ENCODE assay signal across 8 mouse cellular contexts in genomic region chr2:131955264-131955663, GRCm38 (mm10). TPM values are rescaled to one million over a fixed set of nuclear protein-coding genes. Genes with fewer than 3 reads are reported as not detected.
DNase-seq lines count a peak whose midpoint lies in the region; ATAC-seq and TF ChIP-seq lines count a peak whose summit lies in the region.

No protein-coding gene starts in this region.

- no peak for TF ChIP-seq POLR2A in small intestine, adult 2 months (IDR thresholded peaks at IDR 0.05; ENCODE audit: low read depth, low read length)

- TF ChIP-seq CTCF in forebrain, postnatal 0 days (IDR thresholded peaks at IDR 0.05; ENCODE audit: low read depth), result no peak
- TF ChIP-seq CTCF in lung, postnatal 0 days (IDR thresholded peaks at IDR 0.05), result no peak
- TF ChIP-seq CTCF in small intestine, adult 2 months (IDR thresholded peaks at IDR 0.05; ENCODE audit: extremely low read depth, insufficient read length, insufficient replicate concordance, low read depth, low read length), result no peak

- no peaks in the 10 kb centered on the region for H3K9me3 ChIP-seq in forebrain, postnatal 0 days (ENCODE audit: low read length)
- H3K9me3 ChIP-seq in kidney, embryonic 14.5 days (ENCODE audit: control insufficient read depth, low read length), result no peaks in the 10 kb centered on the region
- H3K9me3 ChIP-seq in lung, postnatal 0 days (ENCODE audit: low read length), result no peaks in the 10 kb centered on the region

- peak; percentile 29; the same call in 1 of the 2 replicates for TF ChIP-seq EP300 in lung, postnatal 0 days (IDR thresholded peaks at IDR 0.05)

- ATAC-seq in activated CD4-positive, CD25-positive, alpha-beta regulatory T cell, adult 4 months, result peak; percentile 58
- peak; percentile 80 for ATAC-seq in forebrain, postnatal 0 days
- no peak for ATAC-seq in kidney, embryonic 14.5 days (ENCODE audit: low FRiP score, low TSS enrichment)
- ATAC-seq in lung, postnatal 0 days, result peak; percentile 83

- no peaks in the 10 kb centered on the region for H3K27me3 ChIP-seq in forebrain, postnatal 0 days (ENCODE audit: insufficient read depth, low read length)
- peaks cover 19% of the 10 kb centered on the region; the same call in 1 of the 2 replicates for H3K27me3 ChIP-seq in kidney, embryonic 14.5 days (ENCODE audit: control insufficient read depth, insufficient read depth, low read length)
- no peaks in the 10 kb centered on the region; the same call in 1 of the 2 replicates for H3K27me3 ChIP-seq in lung, postnatal 0 days (replicated peaks; ENCODE audit: insufficient read depth, low read length)
- H3K27me3 ChIP-seq in small intestine, adult 2 months (ENCODE audit: control insufficient read depth, insufficient read depth, low read length), result peaks cover 7% of the 10 kb centered on the region; the same call in 1 of the 2 replicates

- H3K27ac ChIP-seq in forebrain, postnatal 0 days (ENCODE audit: low read depth, low read length), result no peak overlapping the region
- H3K27ac ChIP-seq in kidney, embryonic 14.5 days (ENCODE audit: low read depth, low read length), result no peak overlapping the region
- H3K27ac ChIP-seq in lung, postnatal 0 days (ENCODE audit: low read length), result no peak overlapping the region
- no peak overlapping the region for H3K27ac ChIP-seq in small intestine, adult 2 months (ENCODE audit: insufficient read depth, low read depth, low read length)

- peak overlapping the region; percentile 36 for H3K4me3 ChIP-seq in forebrain, postnatal 0 days (ENCODE audit: low read depth, low read length)
- peak overlapping the region; percentile 8; the same call in 1 of the 2 replicates for H3K4me3 ChIP-seq in kidney, embryonic 14.5 days (ENCODE audit: low read length)
- H3K4me3 ChIP-seq in lung, postnatal 0 days (ENCODE audit: low read depth, low read length), result peak overlapping the region; percentile 20
- peak overlapping the region; percentile 15 for H3K4me3 ChIP-seq in small intestine, adult 2 months (ENCODE audit: low read depth, low read length)

- H3K36me3 ChIP-seq in forebrain, postnatal 0 days (ENCODE audit: insufficient read depth), result no peaks in the 10 kb centered on the region
- no peaks in the 10 kb centered on the region for H3K36me3 ChIP-seq in kidney, embryonic 14.5 days (ENCODE audit: control insufficient read depth, insufficient read depth, low read length)
- H3K36me3 ChIP-seq in lung, postnatal 0 days (ENCODE audit: insufficient read depth, low read length), result no peaks in the 10 kb centered on the region
- no peaks in the 10 kb centered on the region for H3K36me3 ChIP-seq in small intestine, adult 2 months (ENCODE audit: control insufficient read depth, insufficient read depth, low read length)

- WGBS in forebrain, postnatal 0 days, result 7% methylated on average over 17 of the region's 17 CpGs
- 5% methylated on average over 17 of the region's 17 CpGs for WGBS in kidney, embryonic 14.5 days
- WGBS in lung, postnatal 0 days, result 5% methylated on average over 17 of the region's 17 CpGs
- WGBS in small intestine, adult 2 months, result 3% methylated on average over 17 of the region's 17 CpGs

- H3K9ac ChIP-seq in forebrain, postnatal 0 days, result peak overlapping the region; percentile 14; the same call in 1 of the 2 replicates
- no peak overlapping the region for H3K9ac ChIP-seq in kidney, embryonic 14.5 days (ENCODE audit: low read depth, low read length)
- H3K9ac ChIP-seq in lung, postnatal 0 days (replicated peaks; ENCODE audit: low read depth), result no peak overlapping the region

- DNase-seq in adrenal gland, adult 18-20 months (ENCODE audit: low spot score in 2 of 2), result peak; percentile 35 to 46
- no peak for DNase-seq in adrenal gland, postnatal 4 days (ENCODE audit: low spot score in 2 of 2)
- peak; percentile 61 for DNase-seq in forebrain, postnatal 0 days
- peak; percentile 91 for DNase-seq in lung, postnatal 0 days (ENCODE audit: low spot score)
- DNase-seq in layer of hippocampus, adult 8-10 months (ENCODE audit: low spot score in 2 of 2), result no peak

- peak overlapping the region; percentile 63 for H3K4me2 ChIP-seq in forebrain, postnatal 0 days (ENCODE audit: low read depth)
- peak overlapping the region; percentile 40 for H3K4me2 ChIP-seq in kidney, embryonic 14.5 days (replicated peaks; ENCODE audit: low read depth, low read length)
- peak overlapping the region; percentile 50 for H3K4me2 ChIP-seq in lung, postnatal 0 days (replicated peaks; ENCODE audit: low read depth, low read length)

- no peaks in the 10 kb centered on the region for H3K4me1 ChIP-seq in forebrain, postnatal 0 days (ENCODE audit: insufficient read depth)
- peaks cover 7% of the 10 kb centered on the region; the same call in 1 of the 2 replicates for H3K4me1 ChIP-seq in kidney, embryonic 14.5 days (ENCODE audit: control insufficient read depth, insufficient read depth, low read length)
- H3K4me1 ChIP-seq in lung, postnatal 0 days (ENCODE audit: insufficient read depth, low read depth, low read length), result peaks cover 11% of the 10 kb centered on the region; the same call in 1 of the 2 replicates
- peaks cover 9% of the 10 kb centered on the region; the same call in 1 of the 2 replicates for H3K4me1 ChIP-seq in small intestine, adult 2 months (ENCODE audit: control insufficient read depth, insufficient read depth, insufficient read length, low read length)

RNA-seq across cellular contexts. Expression of gene Prnd, which starts 4.6 kb away (rescaled TPM):
- total RNA-seq in adrenal gland, adult 18-20 months (2021), result under 1 TPM in 1 of 2 experiments, not detected in 1; 0.67 TPM
- 1 to 10 TPM; 8.4 to 9.0 TPM for total RNA-seq in adrenal gland, postnatal 4 days (2021)
- polyA plus RNA-seq in activated CD4-positive, CD25-positive, alpha-beta regulatory T cell, adult 4 months (2017; shearing (Covaris generic)), result under 1 TPM; 0.11 to 0.36 TPM
- total RNA-seq in forebrain, postnatal 0 days (2014; rRNA removed), result 3.5 and 4.4 TPM in 2 replicates
- 6.0 and 6.2 TPM in 2 replicates for polyA plus RNA-seq in forebrain, postnatal 0 days (2015; fragmentation: Nextera tagmentation; extraction: Ambion mirVana)
- polyA plus RNA-seq in kidney, embryonic 14.5 days (2014; fragmentation: Nextera tagmentation; extraction: Ambion mirVana), result 17.6 and 17.9 TPM in 2 replicates
- polyA plus RNA-seq in lung, postnatal 0 days (2015; fragmentation: Nextera tagmentation; extraction: Ambion mirVana), result 3.5 and 6.0 TPM in 2 replicates
- 0.46 and 0.99 TPM in 2 replicates for polyA plus RNA-seq in small intestine, adult 2 months (2012; rRNA removed)
- under 1 TPM in 2 of 4 experiments, not detected in 2; 0.13 to 0.19 TPM for total RNA-seq in layer of hippocampus, adult 8-10 months (2022)

RNA-seq across cellular contexts. Expression of gene Prn, which starts 45.5 kb away (rescaled TPM):
- total RNA-seq in adrenal gland, adult 18-20 months (2021), result not detected
- total RNA-seq in adrenal gland, postnatal 4 days (2021), result not detected
- polyA plus RNA-seq in activated CD4-positive, CD25-positive, alpha-beta regulatory T cell, adult 4 months (2017; shearing (Covaris generic)), result not detected
- total RNA-seq in forebrain, postnatal 0 days (2014; rRNA removed), result 0.76 TPM in 1 of 2 replicates, not detected in the other
- polyA plus RNA-seq in forebrain, postnatal 0 days (2015; fragmentation: Nextera tagmentation; extraction: Ambion mirVana), result 0.33 TPM in 1 of 2 replicates, not detected in the other
- polyA plus RNA-seq in kidney, embryonic 14.5 days (2014; fragmentation: Nextera tagmentation; extraction: Ambion mirVana), result not detected in 2 replicates
- not detected in 2 replicates for polyA plus RNA-seq in lung, postnatal 0 days (2015; fragmentation: Nextera tagmentation; extraction: Ambion mirVana)
- polyA plus RNA-seq in small intestine, adult 2 months (2012; rRNA removed), result not detected in 2 replicates
- under 1 TPM in 1 of 4 experiments, not detected in 3; 0.11 TPM for total RNA-seq in layer of hippocampus, adult 8-10 months (2022)

RNA-seq across cellular contexts. Expression of gene Prnp, which starts 45.5 kb away (rescaled TPM):
- 100 to 1,000 TPM in 1 of 2 experiments, 10 to 100 TPM in 1; 99.2 to 163 TPM for total RNA-seq in adrenal gland, adult 18-20 months (2021)
- 10 to 100 TPM; 69.2 to 71.6 TPM for total RNA-seq in adrenal gland, postnatal 4 days (2021)
- polyA plus RNA-seq in activated CD4-positive, CD25-positive, alpha-beta regulatory T cell, adult 4 months (2017; shearing (Covaris generic)), result 10 to 100 TPM in 1 of 2 experiments, 1 to 10 TPM in 1; 7.7 to 12.0 TPM
- 352 and 356 TPM in 2 replicates for total RNA-seq in forebrain, postnatal 0 days (2014; rRNA removed)
- 353 and 423 TPM in 2 replicates for polyA plus RNA-seq in forebrain, postnatal 0 days (2015; fragmentation: Nextera tagmentation; extraction: Ambion mirVana)
- polyA plus RNA-seq in kidney, embryonic 14.5 days (2014; fragmentation: Nextera tagmentation; extraction: Ambion mirVana), result 23.1 and 23.9 TPM in 2 replicates
- polyA plus RNA-seq in lung, postnatal 0 days (2015; fragmentation: Nextera tagmentation; extraction: Ambion mirVana), result 135 and 142 TPM in 2 replicates
- 11.9 and 13.5 TPM in 2 replicates for polyA plus RNA-seq in small intestine, adult 2 months (2012; rRNA removed)
- 1,000 to 10,000 TPM; 1,012 to 1,060 (median 1,025) TPM for total RNA-seq in layer of hippocampus, adult 8-10 months (2022)

Comparison
In these comparisons a context has a peak if more than half of its experiments do, and no peak if none do; other contexts are left out.
1. DNase-seq: peak in adrenal gland, adult 18-20 months (2 of 2), forebrain, postnatal 0 days (single experiment) and lung, postnatal 0 days (single experiment); none in adrenal gland, postnatal 4 days (0 of 2) and layer of hippocampus, adult 8-10 months (0 of 2).
2. Peak in every context shown above with its lines, with median percentiles within 50 percentile points of each other: H3K4me2 ChIP-seq and H3K4me3 ChIP-seq.